Mouse (Mus musculus) liver, embryonic 13.5 days (tissue): ENCODE results near the gene Ttc21a. TPM values are rescaled to one million over a fixed set of nuclear protein-coding genes. Genes with fewer than 3 reads are reported as not detected.

ENCODE experiments used
- ATAC-seq: fragments of 200-750 bp; cut with Nextera tagmentation; 2 replicates; pipeline ENCODE4 v1.8.0; 2017; ENCODE audit warnings: low read depth, mild to moderate bottlenecking, moderate number of reproducible peaks, moderate library complexity
- DNase-seq: peaks from one replicate; pipeline ENCODE4 v3.0.0; 2022
- H3K27ac ChIP-seq: fragments of 300-500 bp; sonication (generic); 2 replicates; pipeline ENCODE4 v1.5.1; 2015; ENCODE audit warnings: moderate library complexity, mild to moderate bottlenecking, inconsistent platforms
- H3K27me3 ChIP-seq: fragments of 300-500 bp; sonication (generic); 2 replicates; pipeline ENCODE4 v1.6.1; 2015; ENCODE audit warnings: mild to moderate bottlenecking, inconsistent platforms
- H3K36me3 ChIP-seq: fragments of 300-500 bp; sonication (generic); 2 replicates; pipeline ENCODE4 v1.6.1; 2015; ENCODE audit warnings: mild to moderate bottlenecking, inconsistent platforms
- H3K4me1 ChIP-seq: fragments of 300-500 bp; sonication (generic); replicated peaks from 2 replicates; pipeline ENCODE4 v1.6.1; 2015; ENCODE audit warnings: inconsistent platforms
- H3K4me2 ChIP-seq: fragments of 300-500 bp; sonication (generic); 2 replicates; pipeline ENCODE4 v1.6.1; 2015; ENCODE audit warnings: inconsistent platforms, mild to moderate bottlenecking, moderate library complexity
- H3K4me3 ChIP-seq: fragments of 300-500 bp; sonication (generic); replicated peaks from 2 replicates; pipeline ENCODE4 v1.5.1; 2015; ENCODE audit warnings: mild to moderate bottlenecking, inconsistent platforms
- H3K9ac ChIP-seq: fragments of 300-500 bp; sonication (generic); 2 replicates; pipeline ENCODE4 v1.6.1; 2015; ENCODE audit warnings: mild to moderate bottlenecking, inconsistent platforms
- H3K9me3 ChIP-seq: fragments of 300-500 bp; sonication (generic); replicated peaks from 2 replicates; pipeline ENCODE4 v1.6.1; 2016; ENCODE audit warnings: inconsistent platforms
- WGBS: fragments of 180-500 bp; shearing (Covaris S2); methylation state at CpG from one replicate; pipeline ENCODE4 v1.1.7; 2015; ENCODE audit not compliant: insufficient replicate concordance; 5-methylcytosine and 5-hydroxymethylcytosine counted together
- polyA plus RNA-seq: library from polyadenylated mRNA; unstranded; fragments of >200 nt; fragmentation: Nextera tagmentation; extraction: Ambion mirVana; gene quantifications from 2 replicates; pipeline ENCODE4 v1.2.1, GENCODE M21; 2015

Ttc21a gene
- polyA plus RNA-seq, 1 experiment from 2014 or later = 0.09 TPM

GRCm38 (mm10) chr9:119941407-119941806, 4.0 kb downstream of the Ttc21a start:
- 69% methylated on average over 5 of the region's 5 CpGs for WGBS
- Histone ChIP-seq H3K9ac (no peak overlapping the region), H3K4me3 (no peak overlapping the region), H3K27ac (no peak overlapping the region), H3K4me1 (peaks cover 13% of the 10 kb centered on the region), H3K36me3 (no peaks in the 10 kb centered on the region), H3K9me3 (no peaks in the 10 kb centered on the region), H3K4me2 (no peak overlapping the region), H3K27me3 (no peaks in the 10 kb centered on the region; the same call in 1 of the 2 replicates)
- ATAC-seq (no peak), DNase-seq (no peak)

- Histone ChIP-seq H3K27me3 (no peaks in the 10 kb centered on the region; the same call in 1 of the 2 replicates), H3K9me3 (no peaks in the 10 kb centered on the region), H3K9ac (no peak overlapping the region), H3K4me1 (peaks cover 8% of the 10 kb centered on the region), H3K27ac (no peak overlapping the region), H3K36me3 (no peaks in the 10 kb centered on the region), H3K4me2 (no peak overlapping the region), H3K4me3 (no peak overlapping the region)
- DNase-seq (no peak), ATAC-seq (no peak)
- 78% methylated on average over 14 of the region's 14 CpGs for WGBS
These were observed 4.5 kb downstream of the Ttc21a start for GRCm38 (mm10) chr9:119941861-119942260.

GRCm38 (mm10) chr9:119943326-119943725, 5.9 kb downstream of the Ttc21a start:
- Histone ChIP-seq H3K27me3 (no peaks in the 10 kb centered on the region; the same call in 1 of the 2 replicates), H3K4me3 (no peak overlapping the region), H3K36me3 (no peaks in the 10 kb centered on the region), H3K4me1 (no peaks in the 10 kb centered on the region), H3K9ac (no peak overlapping the region), H3K9me3 (no peaks in the 10 kb centered on the region), H3K4me2 (no peak overlapping the region), H3K27ac (no peak overlapping the region; the same call in 1 of the 2 replicates)
- WGBS = 58% methylated on average over 1 of the region's 1 CpGs
- no peak for ATAC-seq
- no peak for DNase-seq

GRCm38 (mm10) chr9:119945173-119945900, 7.9 kb downstream of the Ttc21a start:
- ATAC-seq = no peak
- WGBS = 60% methylated on average over 12 of the region's 12 CpGs

GRCm38 (mm10) chr9:119948804-119949203, 11.4 kb downstream of the Ttc21a start:
- no peaks in the 10 kb centered on the region for H3K36me3 ChIP-seq
- no peak overlapping the region for H3K27ac ChIP-seq
- no peaks in the 10 kb centered on the region for H3K27me3 ChIP-seq
- WGBS = 12% methylated on average over 3 of the region's 3 CpGs
- H3K9me3 ChIP-seq = no peaks in the 10 kb centered on the region
- no peak overlapping the region for H3K4me3 ChIP-seq
- ATAC-seq (no peak), DNase-seq (no peak)
- no peak overlapping the region for H3K4me2 ChIP-seq
- no peak overlapping the region for H3K9ac ChIP-seq
- no peaks in the 10 kb centered on the region for H3K4me1 ChIP-seq

More at GRCm38 (mm10) chr9:119945173-119945900, 7.9 kb downstream of the Ttc21a start:
- no peak overlapping the region for H3K4me2 ChIP-seq
- DNase-seq = no peak
- no peaks in the 10 kb centered on the region for H3K27me3 ChIP-seq
- H3K4me1 ChIP-seq = no peaks in the 10 kb centered on the region
- no peak overlapping the region for H3K27ac ChIP-seq
- H3K9ac ChIP-seq = no peak overlapping the region
- no peaks in the 10 kb centered on the region for H3K36me3 ChIP-seq
- H3K9me3 ChIP-seq = no peaks in the 10 kb centered on the region
- no peak overlapping the region for H3K4me3 ChIP-seq

- no peak overlapping the region for H3K27ac ChIP-seq
- H3K4me1 ChIP-seq = no peaks in the 10 kb centered on the region
- 55% methylated on average over 6 of the region's 6 CpGs for WGBS
- DNase-seq (no peak), ATAC-seq (no peak)
- H3K9me3 ChIP-seq = no peaks in the 10 kb centered on the region
- no peak overlapping the region for H3K4me3 ChIP-seq
- no peaks in the 10 kb centered on the region for H3K36me3 ChIP-seq
- no peaks in the 10 kb centered on the region for H3K27me3 ChIP-seq
- no peak overlapping the region for H3K9ac ChIP-seq
- no peak overlapping the region for H3K4me2 ChIP-seq
These were observed 13.0 kb downstream of the Ttc21a start for GRCm38 (mm10) chr9:119950434-119950833.

GRCm38 (mm10) chr9:119951388-119951787, 14.0 kb downstream of the Ttc21a start:
- no peak for DNase-seq
- Histone ChIP-seq H3K4me2 (no peak overlapping the region), H3K27ac (no peak overlapping the region), H3K9ac (no peak overlapping the region), H3K27me3 (no peaks in the 10 kb centered on the region), H3K9me3 (no peaks in the 10 kb centered on the region), H3K36me3 (no peaks in the 10 kb centered on the region), H3K4me1 (no peaks in the 10 kb centered on the region), H3K4me3 (no peak overlapping the region)
- WGBS = 72% methylated on average over 9 of the region's 9 CpGs
- ATAC-seq = no peak

GRCm38 (mm10) chr9:119958835-119959234, 21.4 kb downstream of the Ttc21a start:
- Histone ChIP-seq H3K4me1 (peaks cover 10% of the 10 kb centered on the region), H3K4me2 (no peak overlapping the region), H3K27me3 (no peaks in the 10 kb centered on the region), H3K9ac (no peak overlapping the region), H3K4me3 (no peak overlapping the region), H3K36me3 (no peaks in the 10 kb centered on the region), H3K9me3 (no peaks in the 10 kb centered on the region), H3K27ac (no peak overlapping the region)
- WGBS = 55% methylated on average over 9 of the region's 9 CpGs
- DNase-seq (no peak), ATAC-seq (no peak)

GRCm38 (mm10) chr9:119962216-119962615, 24.8 kb downstream of the Ttc21a start:
- no peak overlapping the region for H3K9ac ChIP-seq
- H3K4me1 ChIP-seq = peaks cover 21% of the 10 kb centered on the region
- H3K36me3 ChIP-seq = no peaks in the 10 kb centered on the region
- WGBS = 57% methylated on average over 4 of the region's 4 CpGs
- H3K4me2 ChIP-seq = no peak overlapping the region
- ATAC-seq (no peak), DNase-seq (no peak)
- H3K4me3 ChIP-seq = no peak overlapping the region
- H3K9me3 ChIP-seq = no peaks in the 10 kb centered on the region
- no peaks in the 10 kb centered on the region for H3K27me3 ChIP-seq
- no peak overlapping the region for H3K27ac ChIP-seq

GRCm38 (mm10) chr9:119962987-119963667, 25.7 kb downstream of the Ttc21a start:
- peak overlapping the region; percentile 15; the same call in 1 of the 2 replicates for H3K9ac ChIP-seq
- H3K4me1 ChIP-seq = peaks cover 21% of the 10 kb centered on the region
- no peaks in the 10 kb centered on the region for H3K27me3 ChIP-seq
- 11% methylated on average over 21 of the region's 21 CpGs for WGBS
- H3K4me2 ChIP-seq = peak overlapping the region; percentile 34
- ATAC-seq = peak; percentile 78
- H3K27ac ChIP-seq = no peak overlapping the region
- H3K4me3 ChIP-seq = peak overlapping the region; percentile 11
- no peaks in the 10 kb centered on the region for H3K9me3 ChIP-seq
- H3K36me3 ChIP-seq = no peaks in the 10 kb centered on the region
- DNase-seq = peak; percentile 61

GRCm38 (mm10) chr9:119964206-119964605, 26.8 kb downstream of the Ttc21a start:
- no peaks in the 10 kb centered on the region for H3K36me3 ChIP-seq
- ATAC-seq = peak; percentile 42
- H3K4me1 ChIP-seq = peaks cover 21% of the 10 kb centered on the region
- no peak overlapping the region; the same call in 1 of the 2 replicates for H3K27ac ChIP-seq
- H3K4me3 ChIP-seq = no peak overlapping the region
- H3K9ac ChIP-seq = no peak overlapping the region
- no peaks in the 10 kb centered on the region for H3K9me3 ChIP-seq
- no peak for DNase-seq
- 48% methylated on average over 3 of the region's 3 CpGs for WGBS
- H3K27me3 ChIP-seq = no peaks in the 10 kb centered on the region
- no peak overlapping the region for H3K4me2 ChIP-seq
